Mouse (Mus musculus) lung, adult 2 months (tissue): Measurements from ENCODE around the gene Strn.

Source experiments
- CTCF ChIP-seq: fragments of 200-500 bp; IDR thresholded peaks from 2 replicates; pipeline ENCODE4 v1.5.1; 2011; ENCODE audit warnings: mild to moderate bottlenecking, low read length, control low read depth; ENCODE audit not compliant: insufficient read depth
- POLR2A ChIP-seq: fragments of 200-500 bp; IDR thresholded peaks from 2 replicates; pipeline ENCODE4 v1.6.1; 2011; ENCODE audit warnings: low read depth, mild to moderate bottlenecking, control low read depth, low read length, borderline replicate concordance; ENCODE audit errors: extremely low read depth

GRCm38 (mm10) chr17:78735731-78736472, 1.1 kb downstream of the Strn start:
- TF ChIP-seq CTCF (no peak), POLR2A (no peak)
